Mouse (Mus musculus) liver, embryonic 13.5 days (tissue): ENCODE measurements around the gene Net1. TPM values are rescaled to one million over a fixed set of nuclear protein-coding genes. Genes with fewer than 3 reads are reported as not detected.

Source experiments
- ATAC-seq: fragments of 200-750 bp; cut with Nextera tagmentation; 2 replicates; pipeline ENCODE4 v1.8.0; 2017; ENCODE audit warnings: low read depth, mild to moderate bottlenecking, moderate number of reproducible peaks, moderate library complexity
- DNase-seq: peaks from one replicate; pipeline ENCODE4 v3.0.0; 2022
- H3K27ac ChIP-seq: fragments of 300-500 bp; sonication (generic); 2 replicates; pipeline ENCODE4 v1.5.1; 2015; ENCODE audit warnings: moderate library complexity, mild to moderate bottlenecking, inconsistent platforms
- H3K27me3 ChIP-seq: fragments of 300-500 bp; sonication (generic); 2 replicates; pipeline ENCODE4 v1.6.1; 2015; ENCODE audit warnings: mild to moderate bottlenecking, inconsistent platforms
- H3K36me3 ChIP-seq: fragments of 300-500 bp; sonication (generic); 2 replicates; pipeline ENCODE4 v1.6.1; 2015; ENCODE audit warnings: mild to moderate bottlenecking, inconsistent platforms
- H3K4me1 ChIP-seq: fragments of 300-500 bp; sonication (generic); replicated peaks from 2 replicates; pipeline ENCODE4 v1.6.1; 2015; ENCODE audit warnings: inconsistent platforms
- H3K4me2 ChIP-seq: fragments of 300-500 bp; sonication (generic); 2 replicates; pipeline ENCODE4 v1.6.1; 2015; ENCODE audit warnings: inconsistent platforms, mild to moderate bottlenecking, moderate library complexity
- H3K4me3 ChIP-seq: fragments of 300-500 bp; sonication (generic); replicated peaks from 2 replicates; pipeline ENCODE4 v1.5.1; 2015; ENCODE audit warnings: mild to moderate bottlenecking, inconsistent platforms
- H3K9ac ChIP-seq: fragments of 300-500 bp; sonication (generic); 2 replicates; pipeline ENCODE4 v1.6.1; 2015; ENCODE audit warnings: mild to moderate bottlenecking, inconsistent platforms
- H3K9me3 ChIP-seq: fragments of 300-500 bp; sonication (generic); replicated peaks from 2 replicates; pipeline ENCODE4 v1.6.1; 2016; ENCODE audit warnings: inconsistent platforms
- WGBS: fragments of 180-500 bp; shearing (Covaris S2); methylation state at CpG from one replicate; pipeline ENCODE4 v1.1.7; 2015; ENCODE audit not compliant: insufficient replicate concordance; 5-methylcytosine and 5-hydroxymethylcytosine counted together
- polyA plus RNA-seq: library from polyadenylated mRNA; unstranded; fragments of >200 nt; fragmentation: Nextera tagmentation; extraction: Ambion mirVana; gene quantifications from 2 replicates; pipeline ENCODE4 v1.2.1, GENCODE M21; 2015

Net1 gene
- polyA plus RNA-seq, 1 experiment from 2014 or later = 53.6 TPM

- DNase-seq (no peak), ATAC-seq (no peak)
- Histone ChIP-seq H3K27ac (peak overlapping the region; percentile 30; the same call in 1 of the 2 replicates), H3K4me2 (peak overlapping the region; percentile 69), H3K4me1 (peaks cover 45% of the 10 kb centered on the region), H3K4me3 (peak overlapping the region; percentile 30), H3K9ac (peak overlapping the region; percentile 60), H3K9me3 (no peaks in the 10 kb centered on the region), H3K27me3 (no peaks in the 10 kb centered on the region), H3K36me3 (peaks cover 58% of the 10 kb centered on the region)
- 67% methylated on average over 8 of the region's 8 CpGs for WGBS
These were observed 28.0 kb downstream of the Net1 start for GRCm38 (mm10) chr13:3890061-3890460.

GRCm38 (mm10) chr13:3889111-3889510, 28.9 kb downstream of the Net1 start:
- Histone ChIP-seq H3K9ac (no peak overlapping the region), H3K4me1 (peaks cover 36% of the 10 kb centered on the region), H3K4me3 (no peak overlapping the region), H3K27ac (no peak overlapping the region; the same call in 1 of the 2 replicates), H3K4me2 (no peak overlapping the region), H3K9me3 (no peaks in the 10 kb centered on the region), H3K27me3 (no peaks in the 10 kb centered on the region), H3K36me3 (peaks cover 60% of the 10 kb centered on the region)
- no peak for ATAC-seq
- DNase-seq = no peak
- 85% methylated on average over 3 of the region's 3 CpGs for WGBS

- Histone ChIP-seq H3K9ac (no peak overlapping the region), H3K36me3 (peaks cover 83% of the 10 kb centered on the region), H3K4me3 (no peak overlapping the region), H3K27me3 (no peaks in the 10 kb centered on the region), H3K4me2 (no peak overlapping the region), H3K4me1 (peaks cover 24% of the 10 kb centered on the region), H3K27ac (no peak overlapping the region), H3K9me3 (no peaks in the 10 kb centered on the region)
- ATAC-seq (no peak), DNase-seq (no peak)
- 84% methylated on average over 7 of the region's 7 CpGs for WGBS
These were observed 31.4 kb downstream of the Net1 start for GRCm38 (mm10) chr13:3886663-3887062.

GRCm38 (mm10) chr13:3877679-3878220, 40.3 kb downstream of the Net1 start:
- H3K4me3 ChIP-seq = no peak overlapping the region
- H3K4me1 ChIP-seq = peaks cover 33% of the 10 kb centered on the region
- H3K4me2 ChIP-seq = no peak overlapping the region
- DNase-seq (no peak), ATAC-seq (no peak)
- peaks cover 28% of the 10 kb centered on the region for H3K36me3 ChIP-seq
- H3K9ac ChIP-seq = peak overlapping the region; percentile 31; the same call in 1 of the 2 replicates
- H3K27ac ChIP-seq = peak overlapping the region; percentile 1; the same call in 1 of the 2 replicates
- H3K27me3 ChIP-seq = no peaks in the 10 kb centered on the region
- no peaks in the 10 kb centered on the region for H3K9me3 ChIP-seq
- 76% methylated on average over 4 of the region's 4 CpGs for WGBS

- peak; percentile 44 for ATAC-seq
- WGBS = 62% methylated on average over 6 of the region's 6 CpGs
- H3K27ac ChIP-seq = peak overlapping the region; percentile 1; the same call in 1 of the 2 replicates
These were observed 40.8 kb downstream of the Net1 start for GRCm38 (mm10) chr13:3877185-3877584.

GRCm38 (mm10) chr13:3876448-3876847, 41.6 kb downstream of the Net1 start:
- DNase-seq = no peak
- H3K27me3 ChIP-seq = no peaks in the 10 kb centered on the region
- no peak overlapping the region for H3K4me2 ChIP-seq
- H3K27ac ChIP-seq = 0 out of 2 replicates have a peak overlapping the region, but pooled peaks have one; percentile 1
- peaks cover 15% of the 10 kb centered on the region for H3K36me3 ChIP-seq
- WGBS = 87% methylated on average over 6 of the region's 6 CpGs
- no peak for ATAC-seq
- peaks cover 46% of the 10 kb centered on the region for H3K4me1 ChIP-seq
- peak overlapping the region; percentile 15; the same call in 1 of the 2 replicates for H3K9ac ChIP-seq
- H3K9me3 ChIP-seq = no peaks in the 10 kb centered on the region
- no peak overlapping the region for H3K4me3 ChIP-seq

More at GRCm38 (mm10) chr13:3877185-3877584, 40.8 kb downstream of the Net1 start:
- Histone ChIP-seq H3K9me3 (no peaks in the 10 kb centered on the region), H3K4me1 (peaks cover 38% of the 10 kb centered on the region), H3K4me2 (no peak overlapping the region), H3K27me3 (no peaks in the 10 kb centered on the region), H3K9ac (peak overlapping the region; percentile 31; the same call in 1 of the 2 replicates), H3K4me3 (no peak overlapping the region), H3K36me3 (peaks cover 22% of the 10 kb centered on the region)
- no peak for DNase-seq

- H3K4me1 ChIP-seq = peaks cover 77% of the 10 kb centered on the region
- H3K9me3 ChIP-seq = no peaks in the 10 kb centered on the region
- no peak overlapping the region for H3K9ac ChIP-seq
- H3K27ac ChIP-seq = 0 out of 2 replicates have a peak overlapping the region, but pooled peaks have one; percentile 26
- H3K27me3 ChIP-seq = no peaks in the 10 kb centered on the region
- DNase-seq (no peak), ATAC-seq (peak; percentile 42)
- H3K4me2 ChIP-seq = 0 out of 2 replicates have a peak overlapping the region, but pooled peaks have one; percentile 21
- WGBS = 74% methylated on average over 4 of the region's 4 CpGs
- H3K4me3 ChIP-seq = no peak overlapping the region
- H3K36me3 ChIP-seq = no peaks in the 10 kb centered on the region
These were observed 45.2 kb downstream of the Net1 start for GRCm38 (mm10) chr13:3872832-3873231.

GRCm38 (mm10) chr13:3869901-3870300, 48.1 kb downstream of the Net1 start:
- Histone ChIP-seq H3K9ac (0 out of 2 replicates have a peak overlapping the region, but pooled peaks have one; percentile 7), H3K27ac (peak overlapping the region; percentile 58), H3K36me3 (no peaks in the 10 kb centered on the region), H3K9me3 (no peaks in the 10 kb centered on the region), H3K4me2 (no peak overlapping the region), H3K4me1 (peaks cover 87% of the 10 kb centered on the region), H3K4me3 (no peak overlapping the region), H3K27me3 (no peaks in the 10 kb centered on the region)
- DNase-seq (no peak), ATAC-seq (no peak)

GRCm38 (mm10) chr13:3867158-3867557, 50.9 kb downstream of the Net1 start:
- peak; percentile 79 for DNase-seq

GRCm38 (mm10) chr13:3866355-3867052, 51.5 kb downstream of the Net1 start:
- peak overlapping the region; percentile 29 for H3K4me3 ChIP-seq
- peak overlapping the region; percentile 57 for H3K4me2 ChIP-seq
- WGBS = 22% methylated on average over 8 of the region's 8 CpGs
- H3K9me3 ChIP-seq = no peaks in the 10 kb centered on the region
- H3K4me1 ChIP-seq = peaks cover 99% of the 10 kb centered on the region
- DNase-seq (peak; percentile 62), ATAC-seq (peak; percentile 63)
- peak overlapping the region; percentile 95 for H3K27ac ChIP-seq
- peak overlapping the region; percentile 59 for H3K9ac ChIP-seq
- H3K27me3 ChIP-seq = no peaks in the 10 kb centered on the region
- H3K36me3 ChIP-seq = no peaks in the 10 kb centered on the region

More at GRCm38 (mm10) chr13:3867158-3867557, 50.9 kb downstream of the Net1 start:
- H3K4me2 ChIP-seq = peak overlapping the region; percentile 57
- H3K4me1 ChIP-seq = peaks cover 99% of the 10 kb centered on the region
- ATAC-seq = peak; percentile 93
- peak overlapping the region; percentile 95 for H3K27ac ChIP-seq
- no peaks in the 10 kb centered on the region for H3K36me3 ChIP-seq
- peak overlapping the region; percentile 29 for H3K4me3 ChIP-seq
- peak overlapping the region; percentile 59 for H3K9ac ChIP-seq
- H3K27me3 ChIP-seq = no peaks in the 10 kb centered on the region
- H3K9me3 ChIP-seq = no peaks in the 10 kb centered on the region
- WGBS = 24% methylated on average over 6 of the region's 6 CpGs

- peak; percentile 8; the same call in 1 of the 2 replicates for ATAC-seq
- Histone ChIP-seq H3K4me2 (peak overlapping the region; percentile 57), H3K27me3 (no peaks in the 10 kb centered on the region), H3K4me3 (peak overlapping the region; percentile 29), H3K9me3 (no peaks in the 10 kb centered on the region), H3K36me3 (no peaks in the 10 kb centered on the region), H3K9ac (peak overlapping the region; percentile 59), H3K27ac (peak overlapping the region; percentile 95), H3K4me1 (peaks cover 100% of the 10 kb centered on the region)
- no peak for DNase-seq
- WGBS = 57% methylated on average over 14 of the region's 14 CpGs
These were observed 52.2 kb downstream of the Net1 start for GRCm38 (mm10) chr13:3865648-3866354.
